Mouse (Mus musculus): ENCODE measurements at regions not wholly inside any gene's neighbourhood (a gene's known extent, or its start where the extent isn't known, plus 50 kb on each side); places are given as distances from the start of the nearest gene placed in this dataset.

GRCm38 (mm10) chr4:93935692-93936091, 600.4 kb upstream of the Tusc1 start:
- no peak overlapping the region for H3K9ac ChIP-seq
- ATAC-seq (ENCODE audit: low FRiP score) (no peak), DNase-seq (ENCODE audit: low spot score) (no peak)
- no peak overlapping the region for H3K4me3 ChIP-seq (replicated peaks; ENCODE audit: low read length)
- no peaks in the 10 kb centered on the region for H3K27me3 ChIP-seq (ENCODE audit: control insufficient read depth, insufficient read depth, low read length)
- H3K27ac ChIP-seq, result no peak overlapping the region
- H3K9me3 ChIP-seq (ENCODE audit: control insufficient read depth, low read length), result no peaks in the 10 kb centered on the region
- H3K36me3 ChIP-seq (replicated peaks; ENCODE audit: control insufficient read depth, insufficient read depth), result no peaks in the 10 kb centered on the region
- no peak overlapping the region for H3K4me2 ChIP-seq (replicated peaks)
- H3K4me1 ChIP-seq (replicated peaks; ENCODE audit: control insufficient read depth, insufficient read depth, low read length), result no peaks in the 10 kb centered on the region

GRCm38 (mm10) chr4:93927117-93927516, 591.8 kb upstream of the Tusc1 start:
- no peak for DNase-seq (ENCODE audit: low spot score)
- H3K36me3 ChIP-seq (replicated peaks; ENCODE audit: control insufficient read depth, insufficient read depth), result no peaks in the 10 kb centered on the region
- H3K9ac ChIP-seq, result no peak overlapping the region
- 94% methylated on average over 7 of the region's 7 CpGs for WGBS
- no peaks in the 10 kb centered on the region for H3K9me3 ChIP-seq (ENCODE audit: control insufficient read depth, low read length)
- H3K4me3 ChIP-seq (replicated peaks; ENCODE audit: low read length), result no peak overlapping the region
- no peaks in the 10 kb centered on the region for H3K4me1 ChIP-seq (replicated peaks; ENCODE audit: control insufficient read depth, insufficient read depth, low read length)
- ATAC-seq (ENCODE audit: low FRiP score), result no peak
- H3K4me2 ChIP-seq (replicated peaks), result no peak overlapping the region
- H3K27ac ChIP-seq, result no peak overlapping the region
- no peaks in the 10 kb centered on the region for H3K27me3 ChIP-seq (ENCODE audit: control insufficient read depth, insufficient read depth, low read length)

- Histone ChIP-seq H3K27me3 (ENCODE audit: control insufficient read depth, insufficient read depth, low read length) (no peaks in the 10 kb centered on the region), H3K4me2 (replicated peaks) (no peak overlapping the region), H3K9me3 (ENCODE audit: control insufficient read depth, low read length) (no peaks in the 10 kb centered on the region), H3K4me1 (replicated peaks; ENCODE audit: control insufficient read depth, insufficient read depth, low read length) (no peaks in the 10 kb centered on the region), H3K9ac (no peak overlapping the region), H3K4me3 (replicated peaks; ENCODE audit: low read length) (no peak overlapping the region), H3K36me3 (replicated peaks; ENCODE audit: control insufficient read depth, insufficient read depth) (no peaks in the 10 kb centered on the region), H3K27ac (no peak overlapping the region)
- 87% methylated on average over 1 of the region's 1 CpGs for WGBS
- no peak for DNase-seq (ENCODE audit: low spot score)
- ATAC-seq (ENCODE audit: low FRiP score), result no peak
Measured at GRCm38 (mm10) chr4:93924402-93924801, 589.1 kb upstream of the Tusc1 start.

- no peaks in the 10 kb centered on the region for H3K27me3 ChIP-seq (ENCODE audit: control insufficient read depth, insufficient read depth, low read length)
- H3K9me3 ChIP-seq (ENCODE audit: control insufficient read depth, low read length), result no peaks in the 10 kb centered on the region
- DNase-seq (ENCODE audit: low spot score) (no peak), ATAC-seq (ENCODE audit: low FRiP score) (no peak)
- no peak overlapping the region for H3K4me2 ChIP-seq (replicated peaks)
- H3K27ac ChIP-seq, result no peak overlapping the region
- H3K36me3 ChIP-seq (replicated peaks; ENCODE audit: control insufficient read depth, insufficient read depth), result no peaks in the 10 kb centered on the region
- 93% methylated on average over 11 of the region's 11 CpGs for WGBS
- no peaks in the 10 kb centered on the region for H3K4me1 ChIP-seq (replicated peaks; ENCODE audit: control insufficient read depth, insufficient read depth, low read length)
- no peak overlapping the region for H3K4me3 ChIP-seq (replicated peaks; ENCODE audit: low read length)
- H3K9ac ChIP-seq, result no peak overlapping the region
Measured at GRCm38 (mm10) chr4:93886631-93887030, 551.3 kb upstream of the Tusc1 start.

- H3K4me3 ChIP-seq (replicated peaks; ENCODE audit: low read length), result no peak overlapping the region
- no peaks in the 10 kb centered on the region for H3K27me3 ChIP-seq (ENCODE audit: control insufficient read depth, insufficient read depth, low read length)
- H3K27ac ChIP-seq, result no peak overlapping the region
- ATAC-seq (ENCODE audit: low FRiP score) (no peak), DNase-seq (ENCODE audit: low spot score) (no peak)
- H3K4me2 ChIP-seq (replicated peaks), result no peak overlapping the region
- H3K9me3 ChIP-seq (ENCODE audit: control insufficient read depth, low read length), result no peaks in the 10 kb centered on the region
- H3K36me3 ChIP-seq (replicated peaks; ENCODE audit: control insufficient read depth, insufficient read depth), result no peaks in the 10 kb centered on the region
- H3K9ac ChIP-seq, result no peak overlapping the region
- peaks cover 11% of the 10 kb centered on the region; the same call in 1 of the 2 replicates for H3K4me1 ChIP-seq (replicated peaks; ENCODE audit: control insufficient read depth, insufficient read depth, low read length)
- 82% methylated on average over 3 of the region's 3 CpGs for WGBS
Measured at GRCm38 (mm10) chr4:93881318-93881717, 546.0 kb upstream of the Tusc1 start.

GRCm38 (mm10) chr4:93879351-93879872, 544.1 kb upstream of the Tusc1 start:
- Histone ChIP-seq H3K36me3 (replicated peaks; ENCODE audit: control insufficient read depth, insufficient read depth) (no peaks in the 10 kb centered on the region), H3K9me3 (ENCODE audit: control insufficient read depth, low read length) (no peaks in the 10 kb centered on the region), H3K4me2 (replicated peaks) (no peak overlapping the region), H3K27ac (peak overlapping the region; percentile 78), H3K9ac (no peak overlapping the region), H3K4me1 (replicated peaks; ENCODE audit: control insufficient read depth, insufficient read depth, low read length) (peaks cover 11% of the 10 kb centered on the region; the same call in 1 of the 2 replicates), H3K4me3 (replicated peaks; ENCODE audit: low read length) (no peak overlapping the region), H3K27me3 (ENCODE audit: control insufficient read depth, insufficient read depth, low read length) (no peaks in the 10 kb centered on the region)
- DNase-seq (ENCODE audit: low spot score), result peak; percentile 46
- peak; percentile 83 for ATAC-seq (ENCODE audit: low FRiP score)
- 54% methylated on average over 8 of the region's 8 CpGs for WGBS

GRCm38 (mm10) chr4:93873271-93873670, 538.0 kb upstream of the Tusc1 start:
- H3K9ac ChIP-seq, result no peak overlapping the region
- DNase-seq (ENCODE audit: low spot score), result no peak
- no peak overlapping the region for H3K4me3 ChIP-seq (replicated peaks; ENCODE audit: low read length)
- H3K27ac ChIP-seq, result 0 out of 2 replicates have a peak overlapping the region, but pooled peaks have one; percentile 17
- ATAC-seq (ENCODE audit: low FRiP score), result peak; percentile 66; the same call in 1 of the 2 replicates
- no peaks in the 10 kb centered on the region for H3K27me3 ChIP-seq (ENCODE audit: control insufficient read depth, insufficient read depth, low read length)
- no peaks in the 10 kb centered on the region for H3K36me3 ChIP-seq (replicated peaks; ENCODE audit: control insufficient read depth, insufficient read depth)
- H3K9me3 ChIP-seq (ENCODE audit: control insufficient read depth, low read length), result no peaks in the 10 kb centered on the region
- no peak overlapping the region for H3K4me2 ChIP-seq (replicated peaks)
- H3K4me1 ChIP-seq (replicated peaks; ENCODE audit: control insufficient read depth, insufficient read depth, low read length), result no peaks in the 10 kb centered on the region
- WGBS, result 24% methylated on average over 3 of the region's 3 CpGs

- 62% methylated on average over 3 of the region's 3 CpGs for whole genome bisulfite sequencing
- ATAC-seq (ENCODE audit: low FRiP score), result no peak
- H3K27ac ChIP-seq, result no peak overlapping the region
- H3K9ac ChIP-seq, result no peak overlapping the region
- no peaks in the 10 kb centered on the region for H3K4me1 ChIP-seq (replicated peaks; ENCODE audit: control insufficient read depth, insufficient read depth, low read length)
- no peaks in the 10 kb centered on the region for H3K27me3 ChIP-seq (ENCODE audit: control insufficient read depth, insufficient read depth, low read length)
- no peaks in the 10 kb centered on the region for H3K9me3 ChIP-seq (ENCODE audit: control insufficient read depth, low read length)
- no peak overlapping the region for H3K4me3 ChIP-seq (replicated peaks; ENCODE audit: low read length)
- no peak for DNase-seq (ENCODE audit: low spot score)
- H3K36me3 ChIP-seq (replicated peaks; ENCODE audit: control insufficient read depth, insufficient read depth), result no peaks in the 10 kb centered on the region
- no peak overlapping the region for H3K4me2 ChIP-seq (replicated peaks)
Measured at GRCm38 (mm10) chr4:93853451-93853850, 518.1 kb upstream of the Tusc1 start.

- H3K36me3 ChIP-seq (replicated peaks; ENCODE audit: control insufficient read depth, insufficient read depth), result no peaks in the 10 kb centered on the region
- DNase-seq (ENCODE audit: low spot score), result no peak
- no peak overlapping the region for H3K4me2 ChIP-seq (replicated peaks)
- no peaks in the 10 kb centered on the region for H3K27me3 ChIP-seq (ENCODE audit: control insufficient read depth, insufficient read depth, low read length)
- ATAC-seq (ENCODE audit: low FRiP score), result no peak
- 77% methylated on average over 3 of the region's 3 CpGs for WGBS
- H3K9me3 ChIP-seq (ENCODE audit: control insufficient read depth, low read length), result no peaks in the 10 kb centered on the region
- no peak overlapping the region for H3K9ac ChIP-seq
- no peak overlapping the region for H3K27ac ChIP-seq
- H3K4me3 ChIP-seq (replicated peaks; ENCODE audit: low read length), result no peak overlapping the region
- no peaks in the 10 kb centered on the region for H3K4me1 ChIP-seq (replicated peaks; ENCODE audit: control insufficient read depth, insufficient read depth, low read length)
Measured at GRCm38 (mm10) chr4:93849178-93849577, 513.9 kb upstream of the Tusc1 start.

GRCm38 (mm10) chr4:93830701-93831100, 495.4 kb upstream of the Tusc1 start:
- Histone ChIP-seq H3K4me1 (replicated peaks; ENCODE audit: control insufficient read depth, insufficient read depth, low read length) (no peaks in the 10 kb centered on the region), H3K9me3 (ENCODE audit: control insufficient read depth, low read length) (no peaks in the 10 kb centered on the region), H3K4me2 (replicated peaks) (no peak overlapping the region), H3K27me3 (ENCODE audit: control insufficient read depth, insufficient read depth, low read length) (no peaks in the 10 kb centered on the region), H3K36me3 (replicated peaks; ENCODE audit: control insufficient read depth, insufficient read depth) (no peaks in the 10 kb centered on the region), H3K9ac (no peak overlapping the region), H3K4me3 (replicated peaks; ENCODE audit: low read length) (no peak overlapping the region), H3K27ac (no peak overlapping the region)
- no peak for DNase-seq (ENCODE audit: low spot score)
- no peak for ATAC-seq (ENCODE audit: low FRiP score)
